Mouse (Mus musculus) T-helper 2 cell (primary cell): Measurements from ENCODE around the gene Tmem145.

Source experiments
- in situ Hi-C: fragments of 300-600 bp; cut with MboI, MseI; formaldehyde crosslinking; loops from one replicate; pipeline ENCODE4 v1.15.1; 2025; ENCODE audit warnings: high pct_unique_total_duplicates

The Tmem145 gene

DNA sequence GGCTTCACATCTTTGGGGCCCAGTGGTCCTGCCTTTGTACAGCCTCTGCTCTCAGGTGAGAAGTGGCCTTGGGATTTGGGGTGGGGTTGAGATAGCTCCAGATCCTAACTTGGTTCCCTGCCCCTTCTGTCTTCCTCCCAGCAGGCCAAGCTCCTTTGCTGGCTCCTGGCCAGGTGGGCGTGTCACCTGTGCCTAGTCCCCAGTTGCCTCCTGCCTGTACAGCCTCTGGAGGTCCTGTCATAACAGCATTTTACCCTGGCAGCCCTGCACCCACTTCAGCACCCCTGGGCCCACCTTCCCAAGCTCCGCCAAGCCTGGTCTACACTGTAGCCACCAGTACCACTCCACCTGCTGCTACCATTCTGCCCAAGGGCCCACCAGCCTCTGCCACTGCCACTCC lies 15.0 kb upstream of the Tmem145 start:
- in situ Hi-C loops, result loop anchor here (25.0 kb wide), 1 partner anchor 1521 kb away; the partner anchor contains the start of gene Cyp2g1

DNA sequence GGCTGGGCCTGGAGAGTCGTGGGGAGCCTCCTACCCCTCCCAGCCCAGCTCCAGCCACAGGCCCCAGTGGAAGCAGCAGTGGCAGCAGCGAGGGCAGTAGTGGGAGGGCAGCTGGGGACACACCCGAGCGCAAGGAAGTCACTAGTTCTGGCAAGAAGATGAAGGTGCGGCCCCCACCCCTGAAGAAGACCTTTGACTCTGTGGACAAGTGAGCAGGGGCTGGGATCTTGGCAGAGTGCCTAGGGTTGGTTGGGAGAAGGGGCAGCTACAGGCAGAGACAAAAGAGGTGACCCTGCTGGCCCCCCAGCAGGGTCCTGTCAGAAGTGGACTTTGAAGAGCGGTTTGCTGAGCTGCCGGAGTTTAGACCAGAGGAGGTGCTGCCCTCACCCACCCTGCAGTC lies 13.8 kb upstream of the Tmem145 start:
- in situ Hi-C loops, result loop anchor here (25.0 kb wide), 1 partner anchor 1520 kb away; the partner anchor contains the start of gene Cyp2g1

- in situ Hi-C loops, result loop anchor here (25.0 kb wide), 1 partner anchor 1519 kb away; the partner anchor contains the start of gene Cyp2g1
These were observed 12.6 kb upstream of the Tmem145 start for GRCm38 (mm10) chr7:25293191-25293739.

- in situ Hi-C loops, result loop anchor here (25.0 kb wide), 1 partner anchor 1518 kb away; the partner anchor contains the start of gene Cyp2g1
These were observed 11.4 kb upstream of the Tmem145 start for GRCm38 (mm10) chr7:25294495-25294894.

DNA sequence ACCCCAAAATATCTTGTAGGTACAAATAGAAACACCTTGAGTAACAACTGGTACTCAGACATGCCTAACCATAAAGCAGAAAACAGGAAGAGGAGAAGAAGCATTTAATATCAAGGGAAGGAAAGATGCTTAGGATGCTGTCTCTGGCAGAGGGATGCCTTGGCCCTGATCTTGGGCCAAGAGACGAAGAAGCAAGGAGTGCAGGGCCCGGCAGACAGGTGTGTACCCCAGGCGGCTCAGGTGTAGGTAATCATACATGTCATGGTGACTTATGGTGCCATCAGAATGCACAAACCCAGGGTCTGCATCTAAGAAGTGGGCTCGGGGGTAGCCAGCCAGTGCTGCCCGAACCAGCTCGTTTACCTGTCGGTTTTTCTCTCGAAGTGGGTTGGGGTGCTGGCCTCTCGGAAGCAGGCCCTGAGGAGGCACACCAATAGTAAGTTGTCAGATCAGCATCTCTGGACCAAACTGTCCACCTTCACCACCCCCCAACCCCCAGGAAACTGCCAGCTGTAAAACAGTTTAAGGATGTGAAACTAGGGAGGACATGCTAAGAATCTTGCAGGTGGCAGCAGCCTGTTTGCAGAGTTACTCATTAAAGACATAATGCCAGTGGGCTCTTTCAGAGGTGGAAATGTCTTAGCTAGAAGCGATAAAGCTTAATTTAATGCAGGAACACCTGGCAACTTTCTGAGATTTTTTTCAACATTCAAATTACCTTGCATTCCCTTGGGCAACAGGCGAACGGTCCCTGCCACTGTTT lies 10.8 kb upstream of the Tmem145 start:
- in situ Hi-C loops, result loop anchor here (25.0 kb wide), 1 partner anchor 1517 kb away; the partner anchor contains the start of gene Cyp2g1

DNA sequence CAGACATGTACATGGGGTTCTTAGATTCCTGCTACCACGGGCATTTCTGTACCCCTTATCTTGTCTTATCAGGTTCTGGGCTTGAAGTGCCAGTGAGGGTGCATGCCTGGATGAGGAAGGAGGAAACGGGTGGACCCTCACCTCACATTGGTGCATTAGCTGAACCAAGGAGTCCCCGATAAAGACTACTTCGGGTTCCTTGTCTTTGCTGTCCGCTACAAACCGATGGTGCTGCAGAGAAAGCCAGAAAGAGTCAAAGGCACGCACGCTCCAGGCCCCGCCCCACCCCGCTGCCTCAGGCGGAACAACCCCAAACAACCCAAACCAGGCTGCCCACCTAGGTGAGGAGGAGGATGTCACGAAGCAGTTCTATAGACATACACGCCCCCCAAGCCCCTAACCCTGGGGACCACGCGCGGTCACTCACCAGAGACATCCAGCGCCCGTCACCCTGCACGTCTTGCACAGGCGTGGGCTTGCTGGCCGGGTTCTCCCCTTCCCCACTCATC lies 8.9 kb upstream of the Tmem145 start:
- in situ Hi-C loops, result loop anchor here (25.0 kb wide), 1 partner anchor 1515 kb away; the partner anchor contains the start of gene Cyp2g1

DNA sequence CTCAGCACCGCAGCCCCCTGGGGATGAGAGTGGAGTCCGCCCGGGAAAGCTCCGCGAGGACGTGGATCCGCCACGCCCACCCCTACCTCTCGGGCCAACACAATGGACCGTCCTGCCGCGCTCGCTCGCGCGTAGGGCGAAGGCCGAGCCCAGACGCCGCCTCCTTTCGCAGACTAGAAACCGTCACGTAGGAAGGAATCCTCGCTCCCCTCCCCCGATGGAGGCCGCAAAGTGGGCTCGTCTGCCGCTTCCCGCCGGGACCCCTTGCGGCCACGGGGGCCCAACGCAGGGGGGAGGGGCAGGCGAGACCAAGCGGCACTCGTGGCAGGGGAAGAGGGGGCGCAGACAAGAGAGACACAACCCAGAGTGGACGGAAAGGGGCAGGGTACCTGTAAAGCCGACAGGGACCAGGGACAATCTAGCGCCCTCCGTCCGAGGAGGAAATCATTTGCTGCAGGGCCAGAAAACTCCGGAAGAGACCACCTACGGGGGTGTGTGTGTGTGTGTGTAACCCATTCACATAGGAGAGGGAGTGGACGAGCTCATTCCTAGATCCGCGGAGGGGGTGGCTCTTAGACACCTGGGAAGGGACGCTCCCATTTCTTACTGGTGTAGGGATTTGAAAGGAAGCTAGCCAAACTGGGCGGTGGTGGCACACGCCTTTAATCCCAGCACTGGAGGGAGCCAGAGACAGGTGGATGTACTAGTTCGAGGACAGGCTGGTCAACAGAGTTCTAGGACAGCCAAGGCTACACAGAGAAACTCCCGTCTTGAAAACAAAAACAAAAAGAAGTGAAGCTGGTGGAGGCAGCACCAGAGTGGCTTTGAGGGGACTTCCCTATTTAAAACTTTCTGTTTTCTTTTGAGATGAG lies 8.2 kb upstream of the Tmem145 start, which contains the start of gene Pafah1b3:
Gene Pafah1b3 (minus strand): TSS at position 533 of the 872 bp plus-strand sequence.
- in situ Hi-C loops, result loop anchor here (25.0 kb wide), 1 partner anchor 1515 kb away; the partner anchor contains the start of gene Cyp2g1

DNA sequence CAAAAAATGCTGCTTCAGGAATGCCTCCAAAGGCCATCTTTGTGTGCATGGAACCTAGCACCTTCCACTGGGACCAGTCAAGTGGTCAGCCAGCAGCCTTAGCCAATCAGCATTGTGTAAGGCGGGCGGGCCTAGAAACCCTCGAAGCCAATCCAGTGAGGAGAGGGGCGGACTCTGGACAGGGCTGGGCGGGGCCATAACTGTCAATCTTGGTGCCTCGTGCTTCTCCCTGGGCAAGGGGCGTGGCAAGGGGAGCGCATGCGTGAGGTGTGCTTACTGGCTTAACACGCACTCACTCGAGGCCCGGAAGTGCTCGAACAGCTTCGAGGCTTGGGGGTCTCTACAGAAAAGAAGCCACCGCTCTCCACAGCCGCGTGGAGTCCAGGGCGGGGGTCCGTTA lies 4.8 kb upstream of the Tmem145 start, which contains the start of gene Prr19:
Gene Prr19 (plus strand): TSS at position 349 of the 400 bp plus-strand sequence.
- in situ Hi-C loops, result no loop called here

DNA sequence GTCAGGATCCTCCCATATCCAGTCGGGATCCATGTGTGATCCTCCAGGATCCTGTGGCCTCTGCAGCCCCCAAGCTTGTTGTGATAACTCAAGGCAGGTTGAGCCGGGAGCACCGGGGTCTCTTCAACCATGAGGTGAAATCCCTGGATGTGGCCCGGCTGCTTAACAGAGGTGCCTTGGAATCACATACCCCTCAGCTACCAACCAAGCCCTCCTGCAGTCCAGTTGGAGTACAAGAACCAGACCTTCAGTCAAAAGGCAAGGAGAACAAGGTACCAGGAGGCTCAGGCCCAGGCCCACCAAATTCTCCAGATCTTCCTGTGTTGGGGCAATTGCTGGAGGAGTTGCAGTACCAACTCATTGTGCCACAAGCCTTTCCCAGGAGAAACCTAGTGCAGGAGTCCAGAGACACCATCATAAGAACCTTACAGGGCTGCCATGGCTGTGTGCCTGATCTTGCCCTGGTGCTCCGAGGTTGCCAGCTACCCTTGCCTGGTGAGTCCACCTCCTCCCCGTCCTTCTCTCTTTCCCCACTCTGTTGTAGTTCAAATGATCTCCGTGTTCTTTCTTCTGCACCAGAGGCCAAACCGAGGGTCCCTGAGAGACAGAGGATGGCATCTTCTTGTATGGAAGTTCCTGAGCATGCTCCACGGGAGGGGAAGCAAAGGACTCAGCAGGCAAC lies 2.8 kb upstream of the Tmem145 start:
- in situ Hi-C loops, result no loop called here

DNA sequence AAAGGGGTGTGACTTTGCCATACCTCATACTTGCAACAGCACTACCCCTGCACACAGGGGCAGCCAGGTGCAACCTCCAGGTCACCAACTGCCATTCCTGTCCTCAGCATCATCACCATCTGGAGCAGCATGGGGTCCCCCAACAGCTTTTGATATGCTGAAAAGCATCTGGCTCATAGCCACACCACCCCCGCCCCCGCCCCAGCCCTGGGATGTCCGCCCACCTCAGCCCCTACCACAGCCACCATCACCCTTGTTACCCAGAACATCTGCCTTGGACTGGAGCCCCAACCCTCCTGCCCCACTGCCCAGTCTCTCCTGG lies 2.3 kb upstream of the Tmem145 start:
- in situ Hi-C loops, result no loop called here

DNA sequence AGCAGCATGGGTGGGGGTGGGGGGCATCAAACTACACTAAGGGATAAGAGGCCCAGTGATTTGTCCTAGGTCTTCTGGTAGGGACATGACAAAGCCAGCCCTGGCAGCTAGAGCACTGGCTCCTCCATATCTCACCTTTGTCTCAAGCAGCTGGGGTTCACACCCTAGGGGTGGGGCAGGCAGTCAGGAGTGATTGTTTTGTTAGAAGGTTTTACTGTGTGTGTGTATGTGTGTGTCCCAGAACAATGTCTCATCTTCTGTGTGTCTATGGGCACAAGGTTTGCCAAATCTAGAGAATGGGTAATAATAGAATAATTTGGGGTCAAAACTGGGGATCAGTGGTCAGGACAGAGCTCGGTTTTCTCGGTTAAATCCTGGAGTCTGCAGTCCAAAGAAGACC lies 425 bp upstream of the Tmem145 start:
- in situ Hi-C loops, result no loop called here

GRCm38 (mm10) chr7:25306614-25306996 lies 699 bp downstream of the Tmem145 start:
- in situ Hi-C loops, result no loop called here

DNA sequence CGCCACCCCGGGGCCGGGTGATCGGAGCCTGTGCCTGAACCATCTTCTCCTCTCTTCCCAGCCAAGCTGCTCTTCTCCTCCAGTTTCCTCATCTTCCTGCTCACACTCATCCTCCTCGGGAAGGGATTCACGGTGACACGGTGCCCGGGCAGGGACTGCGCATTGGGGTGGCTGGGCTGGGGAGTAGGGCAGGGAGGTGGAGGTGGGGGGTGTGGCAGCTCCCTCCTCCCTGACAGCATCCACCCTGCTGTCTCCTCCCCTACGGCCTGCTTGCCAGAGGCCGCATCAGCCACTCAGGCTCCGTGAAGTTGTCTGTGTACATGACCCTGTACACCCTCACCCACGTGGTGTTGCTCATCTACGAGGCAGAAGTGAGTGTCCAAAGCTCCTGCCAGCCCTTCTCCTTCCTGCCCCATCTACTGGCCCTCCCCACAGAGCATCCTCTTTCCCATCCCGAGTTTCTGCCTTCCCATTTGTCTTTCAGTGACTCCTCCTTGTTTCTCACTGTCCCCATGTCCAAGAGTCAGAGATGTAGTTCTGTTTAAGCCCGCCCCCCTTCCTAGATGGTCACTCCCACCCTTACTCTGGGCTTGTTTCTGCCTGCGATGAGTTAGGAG lies 2.9 kb downstream of the Tmem145 start:
- in situ Hi-C loops, result no loop called here

DNA sequence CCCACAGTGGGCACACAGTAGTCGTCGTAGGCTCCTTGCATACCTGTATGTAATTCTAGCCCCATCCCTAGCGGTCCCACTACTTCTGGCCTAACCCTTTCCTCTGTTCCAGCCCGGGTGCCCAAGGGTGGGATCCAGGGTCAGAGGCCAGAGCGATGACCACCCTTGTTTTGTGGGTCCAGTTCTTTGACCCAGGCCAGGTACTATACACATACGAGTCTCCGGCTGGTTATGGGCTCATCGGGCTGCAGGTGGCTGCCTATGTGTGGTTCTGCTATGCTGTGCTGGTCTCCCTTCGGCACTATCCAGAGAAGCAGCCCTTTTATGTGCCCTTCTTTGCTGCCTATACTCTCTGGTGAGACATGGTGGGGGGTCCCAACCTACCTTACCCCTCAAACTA lies 3.5 kb downstream of the Tmem145 start:
- in situ Hi-C loops, result no loop called here

DNA sequence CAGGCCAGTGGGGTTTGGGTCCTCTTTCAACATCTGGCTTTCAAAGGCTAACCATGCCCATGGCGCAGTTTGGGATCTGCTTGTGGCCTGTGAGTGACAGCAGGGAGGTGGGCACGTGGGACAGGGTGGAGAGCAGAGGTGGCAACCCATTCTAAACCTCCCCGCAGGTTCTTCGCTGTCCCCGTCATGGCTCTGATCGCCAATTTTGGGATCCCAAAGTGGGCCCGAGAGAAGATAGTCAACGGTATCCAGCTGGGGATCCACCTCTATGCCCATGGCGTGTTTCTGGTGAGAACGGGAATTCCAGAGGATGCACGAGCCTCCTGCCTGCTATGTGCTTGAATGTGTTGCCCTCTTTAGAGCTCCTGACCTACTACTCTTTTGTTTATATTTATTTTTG lies 5.3 kb downstream of the Tmem145 start:
- in situ Hi-C loops, result no loop called here

- in situ Hi-C loops, result no loop called here
These were observed 7.4 kb downstream of the Tmem145 start for GRCm38 (mm10) chr7:25313325-25313724.

- in situ Hi-C loops, result no loop called here
These were observed 8.8 kb downstream of the Tmem145 start for GRCm38 (mm10) chr7:25314606-25315305.

GRCm38 (mm10) chr7:25315306-25316041 lies 9.6 kb downstream of the Tmem145 start:
- in situ Hi-C loops, result no loop called here
